Mouse (Mus musculus): ENCODE measurements around the gene Il3ra. TPM values are rescaled to one million over a fixed set of nuclear protein-coding genes. Genes with fewer than 3 reads are reported as not detected.

Gene Il3ra
- polyA plus RNA-seq, 1 experiment: 76.8 TPM

DNA sequence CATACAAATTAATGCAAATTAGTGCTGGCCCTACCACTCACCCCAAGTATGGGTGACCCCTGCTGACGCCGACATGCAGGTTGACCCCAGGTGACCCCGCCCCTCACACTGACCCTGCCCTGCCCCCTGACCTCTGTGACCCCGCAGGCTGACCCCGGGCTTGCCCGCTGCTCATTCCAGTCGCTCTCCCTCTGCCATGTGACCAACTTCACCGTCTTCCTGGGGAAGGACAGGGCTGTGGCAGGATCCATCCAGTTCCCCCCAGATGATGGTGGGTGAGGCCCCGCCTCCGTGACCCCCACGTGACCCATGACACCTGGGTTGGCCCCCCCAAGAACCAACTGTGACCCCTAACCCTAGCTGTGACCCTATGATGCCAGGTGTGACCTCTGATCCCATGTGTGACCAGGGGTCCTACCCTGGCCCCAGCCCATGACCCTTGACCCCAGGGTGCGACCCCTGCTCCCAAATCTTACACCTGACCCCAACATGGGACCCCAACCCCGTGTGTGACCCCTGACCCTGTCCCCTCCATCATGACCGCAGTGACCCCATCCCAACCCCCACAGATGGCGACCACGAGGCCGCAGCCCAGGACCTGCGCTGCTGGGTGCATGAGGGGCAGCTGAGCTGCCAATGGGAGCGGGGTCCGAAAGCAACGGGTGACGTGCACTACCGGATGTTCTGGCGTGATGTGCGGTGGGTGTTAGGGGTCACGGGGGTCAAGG lies 2.8 kb downstream of the Il3ra start:
- no peaks in the 10 kb centered on the region for H3K4me1 ChIP-seq (ENCODE audit: control insufficient read depth, insufficient read depth, low read length)
- no peak overlapping the region for H3K27ac ChIP-seq (ENCODE audit: insufficient read depth, low read depth, low read length)
- no peak for TF ChIP-seq POLR2A (IDR thresholded peaks at IDR 0.05; ENCODE audit: borderline replicate concordance, low read depth, low read length)
- TF ChIP-seq CTCF (IDR thresholded peaks at IDR 0.05; ENCODE audit: low read depth, low read length): no peak
- H3K4me3 ChIP-seq (ENCODE audit: insufficient read depth, low read length): no peak overlapping the region

DNA sequence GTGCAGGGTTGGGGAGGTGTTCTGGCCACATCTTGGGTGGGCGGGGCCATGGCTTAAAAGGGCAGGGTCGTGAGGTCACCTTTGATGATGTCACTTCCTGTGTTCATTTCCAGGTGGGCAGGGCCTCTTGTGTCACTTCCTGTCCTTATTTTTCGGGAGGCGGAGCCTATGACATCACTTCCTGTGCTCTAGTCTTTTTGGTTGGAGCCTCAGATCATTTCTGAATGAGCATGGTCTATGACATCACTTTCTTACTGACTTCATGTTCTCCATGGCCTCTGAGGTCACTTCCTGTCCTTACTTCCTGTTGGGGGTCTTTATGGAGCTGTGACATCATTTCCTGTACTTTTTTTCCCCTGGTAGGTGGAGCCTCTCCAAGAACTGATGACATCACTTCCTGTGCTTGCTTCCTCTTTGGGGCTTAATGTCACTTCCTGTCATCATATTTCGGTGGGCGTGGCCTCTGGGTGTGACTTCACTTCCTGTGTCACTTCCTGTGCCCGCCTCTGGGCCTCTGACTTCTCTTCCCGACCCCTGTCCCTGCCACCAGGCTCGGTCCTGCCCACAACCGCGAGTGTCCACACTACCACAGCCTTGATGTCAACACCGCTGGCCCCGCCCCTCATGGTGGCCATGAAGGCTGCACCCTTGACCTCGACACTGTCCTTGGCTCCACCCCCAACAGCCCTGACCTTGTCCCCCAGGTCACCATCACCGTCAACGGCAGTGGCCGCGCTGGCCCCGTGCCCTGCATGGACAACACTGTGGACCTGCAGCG lies 3.6 kb downstream of the Il3ra start:
- TF ChIP-seq POLR2A (IDR thresholded peaks at IDR 0.05; ENCODE audit: borderline replicate concordance, low read depth, low read length) (no peak), CTCF (IDR thresholded peaks at IDR 0.05; ENCODE audit: low read depth, low read length) (no peak)
- Histone ChIP-seq H3K4me1 (ENCODE audit: control insufficient read depth, insufficient read depth, low read length) (no peaks in the 10 kb centered on the region), H3K4me3 (ENCODE audit: insufficient read depth, low read length) (no peak overlapping the region), H3K27ac (ENCODE audit: insufficient read depth, low read depth, low read length) (no peak overlapping the region)

DNA sequence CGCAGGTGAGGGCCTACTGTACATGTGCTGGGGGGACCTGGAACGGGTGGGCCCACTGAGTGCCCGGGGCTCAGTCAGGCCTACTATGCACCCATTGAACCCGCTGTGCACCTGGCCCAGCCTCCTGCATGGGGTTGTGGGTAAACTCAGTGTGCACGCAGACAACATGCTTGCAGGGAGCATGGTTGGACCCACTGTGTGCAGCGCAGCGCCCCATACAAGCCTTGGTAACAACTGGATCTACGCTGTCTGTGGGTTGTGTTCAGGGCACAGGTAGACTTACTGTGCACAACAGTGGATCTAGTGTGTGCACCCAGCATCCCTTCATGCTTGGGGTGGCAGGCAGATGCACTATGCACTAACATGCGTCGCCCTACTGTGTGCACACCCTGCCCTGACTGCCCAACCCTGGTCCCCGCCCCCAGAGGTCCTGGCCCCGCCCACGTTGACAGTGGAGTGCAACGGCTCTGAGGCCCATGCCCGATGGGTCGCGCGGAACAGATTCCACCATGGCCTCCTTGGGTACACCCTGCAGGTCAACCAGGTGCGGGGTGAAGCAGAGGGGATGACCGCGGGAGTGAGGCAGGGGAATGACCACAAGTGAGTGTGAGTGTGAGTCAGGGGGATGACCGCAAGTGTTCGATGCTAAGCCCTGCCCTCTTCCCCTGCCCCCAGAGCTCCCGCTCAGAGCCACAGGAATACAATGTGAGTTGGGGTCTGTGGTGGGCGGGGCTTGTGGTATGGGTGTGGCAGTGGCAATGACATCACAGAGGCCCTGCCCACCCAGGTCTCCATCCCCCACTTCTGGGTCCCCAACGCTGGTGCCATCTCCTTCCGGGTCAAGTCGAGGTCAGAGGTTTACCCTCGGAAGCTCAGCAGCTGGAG lies 4.4 kb downstream of the Il3ra start:
- TF ChIP-seq POLR2A (IDR thresholded peaks at IDR 0.05; ENCODE audit: borderline replicate concordance, low read depth, low read length): no peak
- TF ChIP-seq CTCF (IDR thresholded peaks at IDR 0.05; ENCODE audit: low read depth, low read length): no peak
- H3K4me3 ChIP-seq (ENCODE audit: insufficient read depth, low read length): no peak overlapping the region
- H3K4me1 ChIP-seq (ENCODE audit: control insufficient read depth, insufficient read depth, low read length): no peaks in the 10 kb centered on the region
- H3K27ac ChIP-seq (ENCODE audit: insufficient read depth, low read depth, low read length): no peak overlapping the region

DNA sequence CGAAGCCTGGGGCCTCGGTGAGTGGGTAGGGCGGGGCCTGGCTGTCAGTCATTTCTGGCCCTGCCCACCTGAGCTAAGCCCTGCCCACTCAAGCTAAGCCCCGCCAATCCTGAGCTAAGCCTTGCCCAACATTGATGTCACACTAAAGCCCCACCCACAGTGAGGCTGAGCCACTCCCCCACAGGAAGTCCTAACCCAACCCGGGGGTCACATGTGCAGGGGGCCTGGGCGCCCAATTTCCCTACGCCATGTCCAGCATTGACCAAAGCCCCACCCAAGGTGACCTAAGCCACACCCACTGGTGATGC lies 5.0 kb downstream of the Il3ra start:
- Histone ChIP-seq H3K4me1 (ENCODE audit: control insufficient read depth, insufficient read depth, low read length) (no peaks in the 10 kb centered on the region), H3K27ac (ENCODE audit: insufficient read depth, low read depth, low read length) (no peak overlapping the region), H3K4me3 (ENCODE audit: insufficient read depth, low read length) (no peak overlapping the region)
- no peak for TF ChIP-seq POLR2A (IDR thresholded peaks at IDR 0.05; ENCODE audit: borderline replicate concordance, low read depth, low read length)
- TF ChIP-seq CTCF (IDR thresholded peaks at IDR 0.05; ENCODE audit: low read depth, low read length): no peak

DNA sequence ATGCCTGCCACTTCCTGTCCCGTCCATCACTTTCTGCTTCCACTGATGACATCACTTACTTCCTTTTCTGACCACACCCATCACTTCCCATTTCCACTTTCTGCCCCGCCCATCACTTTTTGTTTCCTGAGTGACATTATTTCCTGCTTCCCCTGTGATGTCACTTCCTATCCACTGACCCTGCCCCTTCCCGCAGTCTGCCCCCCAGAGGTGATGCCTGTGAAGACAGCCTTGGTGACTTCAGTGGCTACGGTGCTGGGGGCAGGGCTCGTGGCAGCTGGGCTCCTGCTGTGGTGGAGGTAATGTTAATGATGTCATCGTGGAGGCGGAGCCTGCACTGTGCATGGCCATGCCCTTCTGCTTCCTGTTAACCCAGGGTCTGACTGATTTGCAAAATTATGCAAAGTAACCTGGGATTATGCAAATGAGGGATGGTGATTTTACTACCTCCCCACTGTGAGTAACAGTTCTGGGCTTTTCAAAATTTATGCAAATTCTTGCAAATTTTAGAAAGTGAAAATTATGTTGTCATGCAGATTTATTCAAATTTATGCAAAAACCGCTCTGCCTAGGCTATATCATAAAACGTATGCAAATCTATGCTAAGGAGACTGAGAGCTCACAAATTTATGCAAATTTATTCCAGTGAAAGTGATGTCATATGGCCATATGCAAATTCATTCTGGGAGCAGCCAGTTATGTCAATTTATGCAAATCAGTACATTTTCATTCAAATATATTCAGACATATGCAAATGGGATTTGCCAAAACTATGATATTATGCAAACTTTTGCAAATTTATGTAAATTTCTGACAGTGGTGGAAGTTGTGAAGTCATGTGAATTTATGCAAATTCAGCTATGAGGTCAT lies 5.9 kb downstream of the Il3ra start:
- Histone ChIP-seq H3K4me1 (ENCODE audit: control insufficient read depth, insufficient read depth, low read length) (no peaks in the 10 kb centered on the region), H3K27ac (ENCODE audit: insufficient read depth, low read depth, low read length) (no peak overlapping the region), H3K4me3 (ENCODE audit: insufficient read depth, low read length) (no peak overlapping the region)
- no peak for TF ChIP-seq CTCF (IDR thresholded peaks at IDR 0.05; ENCODE audit: low read depth, low read length)
- no peak for TF ChIP-seq POLR2A (IDR thresholded peaks at IDR 0.05; ENCODE audit: borderline replicate concordance, low read depth, low read length)

DNA sequence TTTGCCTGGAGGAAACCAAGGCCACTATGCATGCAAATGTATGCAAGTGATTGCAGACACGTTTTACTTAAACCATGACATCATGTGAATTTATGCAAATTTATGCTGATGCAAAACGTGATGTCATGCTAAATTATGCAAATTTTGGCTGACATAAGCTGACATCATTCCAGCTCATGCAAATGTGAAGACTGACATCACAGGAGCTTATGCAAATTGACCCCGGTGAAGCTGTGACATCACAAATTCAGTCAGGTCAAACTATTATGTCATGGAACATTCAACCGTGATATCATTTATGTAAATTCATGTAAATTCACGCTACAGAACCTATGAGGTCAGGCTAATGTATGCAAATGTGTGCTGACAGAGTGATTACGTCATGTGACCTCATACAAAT lies 6.5 kb downstream of the Il3ra start:
- Histone ChIP-seq H3K4me1 (ENCODE audit: control insufficient read depth, insufficient read depth, low read length) (no peaks in the 10 kb centered on the region), H3K4me3 (ENCODE audit: insufficient read depth, low read length) (no peak overlapping the region), H3K27ac (ENCODE audit: insufficient read depth, low read depth, low read length) (no peak overlapping the region)
- TF ChIP-seq CTCF (IDR thresholded peaks at IDR 0.05; ENCODE audit: low read depth, low read length): no peak
- TF ChIP-seq POLR2A (IDR thresholded peaks at IDR 0.05; ENCODE audit: borderline replicate concordance, low read depth, low read length): no peak

DNA sequence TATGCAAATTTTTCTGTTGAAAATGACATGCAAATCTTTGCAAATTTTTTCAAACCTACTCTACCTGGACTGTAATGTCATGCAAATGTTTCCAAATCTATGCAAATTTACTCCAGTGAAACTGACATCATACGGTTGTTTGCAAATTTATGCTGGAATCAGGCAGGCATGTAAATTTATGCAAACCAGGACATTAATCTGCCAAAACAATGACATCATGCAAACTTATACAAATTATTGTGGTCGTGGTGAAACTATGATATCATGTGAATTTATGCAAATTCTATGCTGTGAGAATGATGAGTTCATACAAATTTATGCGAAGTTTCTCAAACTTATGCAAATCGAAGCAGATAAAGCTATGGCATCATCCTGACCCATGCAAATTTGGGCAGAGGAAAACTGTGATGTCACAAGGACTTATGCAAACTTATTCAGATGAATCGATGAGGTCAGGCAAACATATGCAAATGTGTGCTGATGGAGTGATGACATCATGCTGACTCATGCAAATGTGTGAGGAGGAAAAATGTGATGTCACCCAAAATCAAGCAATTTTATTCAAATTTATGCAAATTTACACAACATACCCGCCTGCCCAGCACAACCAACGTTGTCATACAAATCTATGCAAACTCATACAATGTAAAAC lies 7.1 kb downstream of the Il3ra start:
- no peak overlapping the region for H3K4me3 ChIP-seq (ENCODE audit: insufficient read depth, low read length)
- no peak for TF ChIP-seq CTCF (IDR thresholded peaks at IDR 0.05; ENCODE audit: low read depth, low read length)
- no peak for TF ChIP-seq POLR2A (IDR thresholded peaks at IDR 0.05; ENCODE audit: borderline replicate concordance, low read depth, low read length)
- no peaks in the 10 kb centered on the region for H3K4me1 ChIP-seq (ENCODE audit: control insufficient read depth, insufficient read depth, low read length)
- no peak overlapping the region for H3K27ac ChIP-seq (ENCODE audit: insufficient read depth, low read depth, low read length)

DNA sequence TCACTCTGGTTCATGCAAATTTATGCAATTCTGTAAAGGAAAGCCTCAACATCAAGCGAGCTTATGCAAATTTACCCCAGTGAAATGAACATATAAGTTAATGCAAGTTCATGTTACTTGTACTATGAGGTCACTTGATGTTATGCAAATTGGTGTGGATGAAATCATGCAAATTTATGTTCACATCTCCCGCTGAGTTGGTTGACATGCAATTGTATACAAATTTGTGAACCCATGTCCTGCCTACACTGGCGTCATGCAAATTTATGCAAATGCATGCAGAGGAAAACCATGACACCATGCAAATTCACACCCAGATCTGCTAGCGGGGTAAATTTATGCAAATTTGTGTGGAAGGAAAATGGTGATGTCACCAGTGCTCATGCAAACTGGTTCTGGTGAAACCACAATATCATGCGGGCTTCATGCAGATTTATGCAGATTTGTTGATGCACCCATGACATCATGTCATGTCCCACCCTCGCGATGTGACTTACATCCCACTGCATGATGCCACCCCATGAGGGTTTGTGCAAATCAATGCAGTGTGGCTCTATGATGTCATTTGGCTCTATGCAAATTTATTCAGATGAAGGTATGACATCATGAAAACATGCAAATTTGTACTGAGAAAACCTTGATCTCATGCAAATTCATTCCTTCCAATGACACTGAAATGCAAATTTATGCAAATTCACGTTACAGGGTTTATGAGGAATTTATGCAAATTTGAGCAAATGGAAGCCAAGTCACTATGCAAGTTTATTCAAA lies 7.8 kb downstream of the Il3ra start:
- H3K4me1 ChIP-seq (ENCODE audit: control insufficient read depth, insufficient read depth, low read length): no peaks in the 10 kb centered on the region
- no peak overlapping the region for H3K4me3 ChIP-seq (ENCODE audit: insufficient read depth, low read length)
- no peak overlapping the region for H3K27ac ChIP-seq (ENCODE audit: insufficient read depth, low read depth, low read length)
- TF ChIP-seq POLR2A (IDR thresholded peaks at IDR 0.05; ENCODE audit: borderline replicate concordance, low read depth, low read length) (no peak), CTCF (IDR thresholded peaks at IDR 0.05; ENCODE audit: low read depth, low read length) (no peak)

Data from bone marrow macrophage, adult 2 months (primary cell).